Mouse (Mus musculus) heart, postnatal 25 days (tissue): ENCODE results near the gene Ifnar2. TPM values are rescaled to one million over a fixed set of nuclear protein-coding genes. Genes with fewer than 3 reads are reported as not detected.

Experiments used
- DNase-seq: peaks from one replicate; pipeline ENCODE4 v3.0.0; 2022; ENCODE audit warnings: low spot score
- intact Hi-C: fragments of 180-260 bp; cut with DNase I; formaldehyde crosslinking; loops from one replicate; pipeline ENCODE4 v1.15.1; 2025
- total RNA-seq, 2 experiments: library from RNA; stranded (reverse); gene quantifications; 2 replicates each; pipeline ENCODE4 v1.2.3; 2021

Ifnar2 gene
- total RNA-seq, 2 experiments from 2014 or later: 34.5 to 37.6 TPM

DNA sequence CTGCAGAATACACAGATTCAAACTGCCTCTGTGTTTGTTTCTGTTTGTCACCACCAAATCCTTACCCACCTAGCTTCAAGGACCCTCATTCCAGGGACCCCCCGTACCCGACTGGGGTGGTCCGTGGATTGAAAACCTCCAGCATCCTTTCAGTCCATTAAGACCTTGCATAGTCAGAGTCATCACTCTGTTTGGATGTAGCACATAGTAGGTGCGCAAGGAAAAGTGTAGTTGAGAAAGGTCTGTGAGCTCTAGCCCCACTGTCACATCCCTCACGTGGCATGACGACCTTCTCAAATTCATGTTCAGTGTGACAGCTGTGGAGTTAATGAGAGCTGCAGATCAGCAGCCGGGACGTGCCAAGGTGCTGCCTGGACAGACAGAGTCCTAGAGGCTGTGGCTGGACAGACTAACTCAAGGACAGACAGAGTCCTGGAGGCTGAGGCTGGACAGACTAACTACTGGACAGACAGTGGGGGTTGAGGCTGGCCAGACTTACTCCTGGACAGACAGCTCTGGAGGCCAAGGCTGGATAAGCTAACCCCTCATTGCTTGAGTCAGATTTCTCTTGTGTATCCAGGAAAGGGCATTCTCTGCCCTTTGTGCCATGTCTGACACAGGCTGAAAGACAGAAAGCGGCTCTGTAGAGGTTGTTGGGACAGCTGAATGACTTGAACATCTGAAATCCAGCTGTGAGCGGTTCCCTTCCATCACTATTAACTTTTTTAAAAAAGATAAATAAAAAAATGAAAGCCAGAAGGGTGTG lies 15.6 kb upstream of the Ifnar2 start:
- DNase-seq: no peak
- intact Hi-C loops: loop anchor here (5.0 kb wide), 1 partner anchor 155 kb away; no protein-coding TSS in a partner anchor

DNA sequence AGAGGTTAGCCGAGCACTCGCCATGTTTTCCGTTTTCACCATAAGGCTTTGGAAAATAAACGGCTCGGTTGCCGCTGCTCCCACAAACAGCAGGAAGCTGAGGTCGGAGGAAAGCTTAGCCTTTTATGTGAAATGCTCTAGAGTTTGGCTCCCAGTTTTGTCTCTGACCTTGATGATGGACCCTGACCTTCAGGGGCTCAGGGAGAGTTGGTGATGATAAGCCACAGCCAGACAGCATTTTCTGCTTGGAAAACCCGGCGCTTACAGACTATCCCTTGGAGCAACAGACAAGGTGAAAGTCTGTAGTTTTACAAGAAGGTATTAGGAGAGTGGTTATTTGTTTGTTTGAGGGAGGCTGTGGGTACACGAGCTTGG lies 15.1 kb upstream of the Ifnar2 start:
- no peak for DNase-seq
- intact Hi-C loops: loop anchor here (5.0 kb wide), 1 partner anchor 155 kb away; no protein-coding TSS in a partner anchor

- intact Hi-C loops: loop anchor here (1.0 to 5.0 kb wide), 3 partner anchors 30 to 154 kb away; no protein-coding TSS in a partner anchor
- DNase-seq: no peak
Observed at GRCm38 (mm10) chr16:91358555-91358954, 14.0 kb upstream of the Ifnar2 start.

GRCm38 (mm10) chr16:91359531-91359930 lies 13.1 kb upstream of the Ifnar2 start:
- no peak for DNase-seq

DNA sequence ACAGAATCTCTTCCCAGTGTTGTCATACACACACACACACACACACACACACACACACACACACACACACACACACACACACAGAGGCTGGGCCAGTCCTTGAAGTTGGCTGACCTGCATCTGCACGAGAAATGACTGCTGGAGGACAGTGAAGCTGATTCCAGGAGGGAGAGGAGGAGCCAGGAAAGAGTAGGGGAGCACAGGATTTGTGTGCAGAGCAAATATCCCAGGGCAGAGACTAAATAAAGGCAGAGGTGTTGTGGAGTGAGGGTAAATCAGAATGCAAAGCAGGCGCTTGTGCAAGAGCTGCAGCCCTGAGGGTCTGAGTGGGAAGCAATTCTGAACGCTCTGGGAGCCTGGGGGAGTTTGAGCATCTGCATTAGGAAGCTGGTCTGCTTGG lies 12.4 kb upstream of the Ifnar2 start:
- no peak for DNase-seq
- intact Hi-C loops: loop anchor here (5.0 kb wide), 1 partner anchor 102 kb away; no protein-coding TSS in a partner anchor

More at GRCm38 (mm10) chr16:91359531-91359930, 13.1 kb upstream of the Ifnar2 start:
- intact Hi-C loops: loop anchor here (2.0 to 5.0 kb wide), 2 partner anchors 29 to 153 kb away; no protein-coding TSS in a partner anchor

- DNase-seq: no peak
- intact Hi-C loops: loop anchor here (5.0 kb wide), 1 partner anchor 100 kb away; no protein-coding TSS in a partner anchor
Observed at GRCm38 (mm10) chr16:91362006-91362405, 10.6 kb upstream of the Ifnar2 start.

GRCm38 (mm10) chr16:91362616-91363272 lies 9.8 kb upstream of the Ifnar2 start:
- intact Hi-C loops: loop anchor here (5.0 kb wide), 1 partner anchor 100 kb away; no protein-coding TSS in a partner anchor

DNA sequence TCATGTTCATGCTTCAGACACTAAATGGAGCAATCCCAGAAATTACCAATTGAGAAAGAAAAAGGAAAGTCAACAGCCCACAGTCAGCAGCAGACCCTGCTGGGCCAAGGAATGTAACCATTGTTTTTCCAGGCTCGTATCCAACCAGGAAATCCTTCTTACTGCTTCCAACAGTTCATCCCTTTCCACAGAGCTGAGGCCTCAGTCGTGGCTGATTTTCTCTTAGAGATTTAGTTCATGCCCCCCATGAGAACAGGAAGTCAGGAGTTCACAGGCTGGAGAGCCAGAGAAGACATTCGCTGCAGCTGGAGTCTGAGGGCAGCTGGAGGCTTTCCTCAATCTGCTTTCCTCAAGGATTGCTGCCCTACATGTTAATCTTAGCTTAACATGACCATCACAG lies 9.1 kb upstream of the Ifnar2 start:
- intact Hi-C loops: loop anchor here (5.0 kb wide), 1 partner anchor 99 kb away; no protein-coding TSS in a partner anchor
- peak; percentile 44 for DNase-seq

More at GRCm38 (mm10) chr16:91362616-91363272, 9.8 kb upstream of the Ifnar2 start:
- DNase-seq: peak; percentile 61

DNA sequence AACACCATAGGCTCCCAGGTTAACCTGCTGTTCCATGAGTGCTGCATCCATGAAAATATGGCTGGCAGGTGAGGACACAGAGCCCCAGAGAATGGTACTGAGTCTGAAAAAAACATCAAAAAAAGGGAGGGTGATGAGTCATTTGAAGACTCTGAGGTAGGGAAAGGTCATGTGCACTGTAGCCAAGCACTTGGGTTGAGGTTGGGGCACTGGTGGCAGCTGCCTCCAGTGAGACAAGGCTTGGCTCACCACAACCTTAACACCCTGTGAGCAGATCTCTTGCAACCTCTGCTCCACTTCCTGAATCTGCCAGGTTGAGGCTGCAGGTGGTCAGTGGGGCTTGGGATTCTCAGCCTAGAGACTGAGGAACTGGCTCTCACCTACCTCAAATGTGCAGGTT lies 6.0 kb upstream of the Ifnar2 start:
- DNase-seq: no peak
- intact Hi-C loops: no loop called here

GRCm38 (mm10) chr16:91367066-91367465 lies 5.5 kb upstream of the Ifnar2 start:
- intact Hi-C loops: no loop called here
- no peak for DNase-seq

GRCm38 (mm10) chr16:91373473-91374252 lies 1.1 kb downstream of the Ifnar2 start:
- intact Hi-C loops: no loop called here
- no peak for DNase-seq

GRCm38 (mm10) chr16:91374253-91374634 lies 1.7 kb downstream of the Ifnar2 start:
- DNase-seq: no peak
- intact Hi-C loops: no loop called here

DNA sequence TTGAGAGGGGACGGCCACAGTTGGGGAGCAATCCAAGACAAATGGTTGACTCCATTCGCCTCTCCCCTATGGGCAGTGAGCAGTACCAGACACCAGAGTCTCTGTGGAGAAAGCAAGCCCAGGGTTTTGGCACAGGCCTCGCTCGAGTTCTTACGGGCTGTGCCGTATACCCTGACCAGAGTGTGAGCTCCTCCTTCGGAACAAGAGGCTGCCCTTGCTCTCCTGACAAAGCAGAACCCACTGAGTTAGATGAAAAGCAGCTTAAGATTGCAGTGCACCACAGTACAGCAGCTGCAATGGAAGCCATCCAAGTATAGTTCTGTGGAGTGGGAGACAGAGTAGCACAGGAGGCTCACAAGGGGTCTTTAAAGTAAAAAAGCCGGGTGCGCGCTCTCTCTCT lies 4.1 kb downstream of the Ifnar2 start:
- no peak for DNase-seq

DNA sequence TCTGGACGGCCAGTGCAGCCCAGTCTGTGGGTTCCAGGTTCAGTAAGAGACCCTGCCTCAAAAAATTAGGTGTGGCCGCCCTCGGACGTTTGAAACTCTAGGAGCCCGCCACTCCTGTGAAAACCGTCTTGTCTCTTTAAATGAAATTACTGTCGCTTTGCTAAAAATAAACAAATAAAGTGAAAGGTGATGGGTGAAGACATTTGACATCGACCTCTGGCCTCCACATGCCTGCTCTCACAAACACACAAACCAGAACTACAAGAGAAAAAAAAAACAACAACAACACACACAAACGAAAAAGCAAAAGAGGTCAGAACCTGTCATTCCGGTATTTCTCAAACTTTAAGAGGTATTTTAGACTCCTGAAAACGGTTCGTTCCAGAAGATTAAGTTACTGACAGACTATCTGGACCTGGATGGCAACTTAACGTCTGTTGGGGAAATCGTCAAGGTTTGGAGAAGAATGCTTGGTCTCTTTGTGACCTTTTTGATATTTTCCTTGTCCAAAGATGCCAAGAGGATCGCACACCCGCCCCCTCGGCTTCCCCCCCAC lies 5.9 kb downstream of the Ifnar2 start:
- intact Hi-C loops: no loop called here
- no peak for DNase-seq

More for the DNA sequence above, 4.1 kb downstream of the Ifnar2 start:
- intact Hi-C loops: no loop called here

DNA sequence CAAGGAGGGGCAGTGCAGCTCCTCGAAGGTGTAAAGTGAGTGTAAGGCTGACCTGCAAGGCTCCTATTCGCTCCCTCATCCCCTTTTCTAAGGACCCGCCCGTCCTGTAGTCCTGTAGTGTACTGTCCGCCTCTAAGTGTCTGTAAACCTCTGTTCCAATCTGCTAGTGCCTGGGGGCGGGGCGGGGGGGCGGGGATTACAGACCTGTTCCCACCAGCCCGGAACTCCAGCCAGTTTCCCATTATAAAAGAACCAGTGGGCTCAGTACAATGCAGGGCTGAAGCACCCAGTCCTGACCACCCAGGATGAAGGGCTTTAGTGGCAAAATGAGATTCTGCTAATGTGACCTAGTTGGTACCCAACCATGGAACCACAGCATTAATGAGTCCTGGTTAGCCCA lies 6.4 kb downstream of the Ifnar2 start:
- intact Hi-C loops: no loop called here
- no peak for DNase-seq

- intact Hi-C loops: no loop called here
- no peak for DNase-seq
Observed at GRCm38 (mm10) chr16:91379412-91379811, 6.8 kb downstream of the Ifnar2 start.

GRCm38 (mm10) chr16:91380151-91380550 lies 7.6 kb downstream of the Ifnar2 start:
- intact Hi-C loops: no loop called here
- no peak for DNase-seq

DNA sequence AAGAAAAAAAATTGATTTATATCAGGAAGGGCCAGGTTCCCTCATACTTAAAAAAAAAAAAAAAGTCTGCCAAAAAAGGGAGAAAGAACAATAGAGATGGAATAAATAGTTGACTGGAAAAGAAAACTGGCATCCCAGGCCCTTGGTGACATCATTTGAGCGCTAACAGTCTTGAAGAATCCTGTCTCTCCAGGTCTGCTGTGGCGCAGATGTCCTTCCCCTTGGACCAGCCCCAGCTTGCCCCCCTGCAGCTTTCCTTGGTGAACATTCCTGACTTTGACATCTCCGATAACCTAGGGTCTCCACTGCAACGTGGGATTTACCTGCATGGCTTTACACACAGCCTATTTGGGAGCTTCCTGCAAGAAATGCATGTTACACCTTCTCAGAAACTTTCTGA lies 9.0 kb downstream of the Ifnar2 start:
- no peak for DNase-seq
- intact Hi-C loops: no loop called here

- no peak for DNase-seq
- intact Hi-C loops: no loop called here
Observed at GRCm38 (mm10) chr16:91382261-91382790, 9.7 kb downstream of the Ifnar2 start.

- no peak for DNase-seq
- intact Hi-C loops: no loop called here
Observed at GRCm38 (mm10) chr16:91384221-91384620, 11.6 kb downstream of the Ifnar2 start.
